Mouse (Mus musculus) C2C12 (cell line): ENCODE results near the gene Kcnj15. TPM values are rescaled to one million over a fixed set of nuclear protein-coding genes. Genes with fewer than 3 reads are reported as not detected.

ENCODE experiments used
- H3K27me3 ChIP-seq: one replicate; pipeline ENCODE4 v1.6.1; 2011; ENCODE audit not compliant: control insufficient read depth, insufficient read depth, insufficient read length
- H3K36me3 ChIP-seq: one replicate; pipeline ENCODE4 v1.6.1; 2011; ENCODE audit not compliant: control insufficient read depth, insufficient read depth
- H3K4me3 ChIP-seq: one replicate; pipeline ENCODE4 v1.5.1; 2011; ENCODE audit warnings: mild to moderate bottlenecking, control low read depth; ENCODE audit not compliant: poor library complexity, insufficient read depth, severe bottlenecking
- H3K79me2 ChIP-seq: one replicate; pipeline ENCODE4 v1.6.1; 2011; ENCODE audit not compliant: control insufficient read depth, insufficient read depth
- H3K79me3 ChIP-seq: one replicate; pipeline ENCODE4 v1.6.1; 2011; ENCODE audit warnings: low read depth, control low read depth
- H3ac ChIP-seq: one replicate; pipeline ENCODE3; 2011; ENCODE audit warnings: low read depth; ENCODE audit not compliant: control insufficient read depth, insufficient read length
- CEBPB ChIP-seq: IDR thresholded peaks from one replicate; pipeline ENCODE4 v1.6.1; 2011; ENCODE audit warnings: low read depth, mild to moderate bottlenecking, control low read depth, moderate library complexity
- CTCF ChIP-seq: IDR thresholded peaks from one replicate; pipeline ENCODE4 v1.5.1; 2011; ENCODE audit not compliant: control insufficient read depth, insufficient read depth, insufficient read length
- FOSL1 ChIP-seq: IDR thresholded peaks from one replicate; pipeline ENCODE4 v1.8.0; 2011; ENCODE audit warnings: mild to moderate bottlenecking, low read length; ENCODE audit not compliant: poor library complexity, insufficient read depth, severe bottlenecking
- MAX ChIP-seq: IDR thresholded peaks from one replicate; pipeline ENCODE4 v1.6.1; 2011; ENCODE audit warnings: mild to moderate bottlenecking, control low read depth
- MYOD1 ChIP-seq: IDR thresholded peaks from one replicate; pipeline ENCODE4 v1.6.1; 2011; ENCODE audit warnings: low read depth; ENCODE audit not compliant: control insufficient read depth, insufficient read length
- MYOG ChIP-seq: IDR thresholded peaks from one replicate; pipeline ENCODE4 v1.6.1; 2011; ENCODE audit not compliant: control insufficient read depth, insufficient read length; ENCODE audit errors: extremely low read depth
- USF1 ChIP-seq: IDR thresholded peaks from one replicate; pipeline ENCODE4 v1.6.1; 2011; ENCODE audit warnings: low read depth, mild to moderate bottlenecking, control low read depth, moderate library complexity
- polyA plus RNA-seq: library from polyadenylated mRNA; unstranded; fragments of >200 nt; fragmentation: generic; extraction: Trizol; gene quantifications from one replicate; pipeline ENCODE4 v1.2.1, GENCODE M21; 2012; ENCODE audit warnings: missing spikeins

Gene Kcnj15
- polyA plus RNA-seq, 1 experiment = 0.22 TPM

- H3ac ChIP-seq = no peak overlapping the region
- no peak overlapping the region for H3K4me3 ChIP-seq
- H3K79me2 ChIP-seq = no peaks in the 10 kb centered on the region
- H3K36me3 ChIP-seq = no peaks in the 10 kb centered on the region
- H3K79me3 ChIP-seq = no peaks in the 10 kb centered on the region
- peaks cover 2% of the 10 kb centered on the region for H3K27me3 ChIP-seq
- TF ChIP-seq CEBPB (no peak), MYOD1 (no peak), MYOG (no peak), CTCF (no peak), USF1 (no peak), FOSL1 (no peak), MAX (no peak)
Measured at GRCm38 (mm10) chr16:95348555-95348954, 91.2 kb downstream of the Kcnj15 start.

GRCm38 (mm10) chr16:95349344-95349743, 92.0 kb downstream of the Kcnj15 start:
- Histone ChIP-seq H3K4me3 (no peak overlapping the region), H3K27me3 (peaks cover 4% of the 10 kb centered on the region), H3K79me3 (no peaks in the 10 kb centered on the region), H3ac (no peak overlapping the region), H3K79me2 (no peaks in the 10 kb centered on the region), H3K36me3 (no peaks in the 10 kb centered on the region)
- no peak for TF ChIP-seq CTCF

- H3K79me2 ChIP-seq = no peaks in the 10 kb centered on the region
Measured at GRCm38 (mm10) chr16:95349745-95350144, 92.4 kb downstream of the Kcnj15 start.

More at GRCm38 (mm10) chr16:95349745-95350144, 92.4 kb downstream of the Kcnj15 start:
- TF ChIP-seq MYOD1 (no peak), MYOG (no peak), MAX (no peak), FOSL1 (no peak), CEBPB (no peak), USF1 (no peak)
- Histone ChIP-seq H3ac (no peak overlapping the region), H3K36me3 (no peaks in the 10 kb centered on the region), H3K79me3 (no peaks in the 10 kb centered on the region), H3K4me3 (no peak overlapping the region), H3K27me3 (peaks cover 4% of the 10 kb centered on the region)
